Mouse (Mus musculus) heart, adult 2 months (tissue): Measurements from ENCODE around the gene Banf2.

Source experiments
- CTCF ChIP-seq: fragments of 200-600 bp; IDR thresholded peaks from 2 replicates; pipeline ENCODE4 v1.8.1; 2022; ENCODE audit warnings: antibody characterized with exemption, mild to moderate bottlenecking, moderate library complexity
- POLR2A ChIP-seq: fragments of 200-500 bp; IDR thresholded peaks from 2 replicates; pipeline ENCODE4 v1.6.1; 2011; ENCODE audit warnings: mild to moderate bottlenecking, low read depth, low read length, control low read depth; ENCODE audit not compliant: insufficient read depth

DNA sequence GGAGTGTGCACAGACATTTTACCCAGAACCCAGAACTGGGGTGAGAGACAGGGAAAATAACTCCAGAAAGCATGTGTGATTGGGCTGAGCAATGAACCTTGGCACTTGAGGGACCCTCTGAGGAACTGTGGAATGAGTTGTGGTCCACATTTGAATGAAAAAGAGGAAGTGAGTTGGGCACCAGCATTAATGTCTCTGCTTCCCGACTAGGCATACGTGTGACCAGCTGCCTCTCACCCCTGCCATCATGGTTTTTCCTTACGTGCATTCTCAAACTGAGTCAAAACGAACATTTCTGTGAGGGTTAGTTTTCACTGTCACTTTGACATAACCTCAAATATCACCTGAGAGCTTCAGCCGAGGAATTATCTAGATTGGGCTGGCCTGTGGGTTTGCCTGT lies 79.8 kb downstream of the Banf2 start:
- TF ChIP-seq CTCF (no peak), POLR2A (no peak)
